Mouse (Mus musculus): ENCODE results near the gene Rpl41.

GRCm38 (mm10) chr10:128588136-128588535 is 39.0 kb upstream of the Rpl41 start:
- TF ChIP-seq CTCF (IDR thresholded peaks at IDR 0.05; ENCODE audit: control insufficient read depth, insufficient read depth, low read length), result no peak
- no peak for TF ChIP-seq POLR2A (IDR thresholded peaks at IDR 0.05; ENCODE audit: borderline replicate concordance, control insufficient read depth, low read depth, low read length)

Measured in bone marrow, adult 2 months (tissue).